Mouse (Mus musculus) limb, embryonic 11.5 days (tissue): Measurements from ENCODE around the gene Ppp2r5a. TPM values are rescaled to one million over a fixed set of nuclear protein-coding genes. Genes with fewer than 3 reads are reported as not detected.

Experiments used
- ATAC-seq: fragments of 200-750 bp; cut with Nextera tagmentation; 2 replicates; pipeline ENCODE4 v1.8.0; 2017; ENCODE audit warnings: low read depth; ENCODE audit not compliant: insufficient number of reproducible peaks, low FRiP score, low TSS enrichment
- DNase-seq: peaks from one replicate; pipeline ENCODE4 v3.0.0-alpha.2; 2015; ENCODE audit warnings: low spot score
- H3K27ac ChIP-seq: fragments of 300-500 bp; sonication (generic); replicated peaks from 2 replicates; pipeline ENCODE4 v1.5.1; 2014; ENCODE audit warnings: low read depth, mild to moderate bottlenecking, low read length
- H3K27me3 ChIP-seq: fragments of 300-500 bp; sonication (generic); 2 replicates; pipeline ENCODE4 v1.6.1; 2014; ENCODE audit warnings: mild to moderate bottlenecking, low read length, mixed read lengths; ENCODE audit not compliant: control insufficient read depth, insufficient read depth
- H3K36me3 ChIP-seq: fragments of 300-500 bp; sonication (generic); 2 replicates; pipeline ENCODE4 v1.6.1; 2014; ENCODE audit warnings: mild to moderate bottlenecking, low read length, moderate library complexity, mixed read lengths; ENCODE audit not compliant: control insufficient read depth, insufficient read depth
- H3K4me1 ChIP-seq: fragments of 300-500 bp; sonication (generic); 2 replicates; pipeline ENCODE4 v1.6.1; 2014; ENCODE audit warnings: low read length, mixed read lengths; ENCODE audit not compliant: control insufficient read depth, insufficient read depth
- H3K4me2 ChIP-seq: fragments of 300-500 bp; sonication (generic); 2 replicates; pipeline ENCODE4 v1.6.1; 2014; ENCODE audit warnings: low read depth, mild to moderate bottlenecking, moderate library complexity; ENCODE audit not compliant: severe bottlenecking
- H3K4me3 ChIP-seq: fragments of 300-500 bp; sonication (generic); 2 replicates; pipeline ENCODE4 v1.5.1; 2014; ENCODE audit warnings: low read depth, low read length
- H3K9ac ChIP-seq: fragments of 300-500 bp; sonication (generic); 2 replicates; pipeline ENCODE4 v1.6.1; 2014; ENCODE audit warnings: mild to moderate bottlenecking, low read length
- H3K9me3 ChIP-seq: fragments of 300-500 bp; sonication (generic); 2 replicates; pipeline ENCODE4 v1.6.1; 2016; ENCODE audit warnings: low read length; ENCODE audit not compliant: control insufficient read depth
- WGBS: fragments of 180-500 bp; shearing (Covaris S2); extraction: QIAGEN DNeasy Blood & Tissue Kit; methylation state at CpG from one replicate; pipeline ENCODE4 v1.1.7; 2014; 5-methylcytosine and 5-hydroxymethylcytosine counted together
- polyA plus RNA-seq: library from polyadenylated mRNA; unstranded; fragments of >200 nt; fragmentation: Nextera tagmentation; extraction: Ambion mirVana; gene quantifications from 2 replicates; pipeline ENCODE4 v1.2.1, GENCODE M21; 2014

The Ppp2r5a gene
- polyA plus RNA-seq, 1 experiment from 2014 or later, result 17.0 TPM

- WGBS, result 2% methylated on average over 14 of the region's 14 CpGs
- peak overlapping the region; percentile 41 for H3K4me2 ChIP-seq
- H3K27me3 ChIP-seq, result no peaks in the 10 kb centered on the region
- peak; percentile 80 for ATAC-seq
- DNase-seq, result peak; percentile 90
- H3K9me3 ChIP-seq, result no peaks in the 10 kb centered on the region
- H3K4me3 ChIP-seq, result peak overlapping the region; percentile 36
- H3K9ac ChIP-seq, result peak overlapping the region; percentile 38
- H3K36me3 ChIP-seq, result no peaks in the 10 kb centered on the region
- no peak overlapping the region for H3K27ac ChIP-seq
- H3K4me1 ChIP-seq, result peaks cover 4% of the 10 kb centered on the region; the same call in 1 of the 2 replicates
Observed at GRCm38 (mm10) chr1:191312513-191312941, 90.5 kb downstream of the Ppp2r5a start.

GRCm38 (mm10) chr1:191311296-191311898, 91.7 kb downstream of the Ppp2r5a start:
- Histone ChIP-seq H3K9me3 (no peaks in the 10 kb centered on the region), H3K4me1 (0 out of 2 replicates have a peak, but pooled peaks cover 4% of the 10 kb centered on the region), H3K27me3 (no peaks in the 10 kb centered on the region), H3K9ac (no peak overlapping the region), H3K4me3 (no peak overlapping the region), H3K36me3 (no peaks in the 10 kb centered on the region), H3K27ac (no peak overlapping the region), H3K4me2 (no peak overlapping the region)
- WGBS, result 80% methylated on average over 4 of the region's 4 CpGs
- DNase-seq (no peak), ATAC-seq (no peak)

- no peaks in the 10 kb centered on the region for H3K27me3 ChIP-seq
- no peaks in the 10 kb centered on the region for H3K4me1 ChIP-seq
- DNase-seq (no peak), ATAC-seq (no peak)
- no peak overlapping the region for H3K27ac ChIP-seq
- no peak overlapping the region for H3K4me3 ChIP-seq
- no peak overlapping the region for H3K4me2 ChIP-seq
- no peak overlapping the region for H3K9ac ChIP-seq
- H3K9me3 ChIP-seq, result no peaks in the 10 kb centered on the region
- no peaks in the 10 kb centered on the region for H3K36me3 ChIP-seq
- WGBS, result 78% methylated on average over 9 of the region's 9 CpGs
Observed at GRCm38 (mm10) chr1:191307766-191308455, 95.2 kb downstream of the Ppp2r5a start.

GRCm38 (mm10) chr1:191306316-191306715, 96.8 kb downstream of the Ppp2r5a start:
- Histone ChIP-seq H3K9me3 (no peaks in the 10 kb centered on the region), H3K4me2 (no peak overlapping the region), H3K4me3 (no peak overlapping the region), H3K9ac (no peak overlapping the region), H3K27ac (no peak overlapping the region), H3K27me3 (no peaks in the 10 kb centered on the region), H3K4me1 (no peaks in the 10 kb centered on the region), H3K36me3 (no peaks in the 10 kb centered on the region)
- no peak for ATAC-seq
- no peak for DNase-seq
- WGBS, result 89% methylated on average over 9 of the region's 9 CpGs

- DNase-seq, result peak; percentile 41
- no peaks in the 10 kb centered on the region for H3K4me1 ChIP-seq
- no peak overlapping the region for H3K4me3 ChIP-seq
- no peak overlapping the region for H3K27ac ChIP-seq
- WGBS, result 80% methylated on average over 7 of the region's 7 CpGs
- no peak for ATAC-seq
- H3K9ac ChIP-seq, result no peak overlapping the region
- H3K36me3 ChIP-seq, result no peaks in the 10 kb centered on the region
- H3K27me3 ChIP-seq, result no peaks in the 10 kb centered on the region
- no peak overlapping the region for H3K4me2 ChIP-seq
- no peaks in the 10 kb centered on the region for H3K9me3 ChIP-seq
Observed at GRCm38 (mm10) chr1:191305610-191306009, 97.5 kb downstream of the Ppp2r5a start.

GRCm38 (mm10) chr1:191304216-191304615, 98.9 kb downstream of the Ppp2r5a start:
- Histone ChIP-seq H3K9ac (no peak overlapping the region), H3K4me2 (no peak overlapping the region), H3K27me3 (no peaks in the 10 kb centered on the region), H3K9me3 (no peaks in the 10 kb centered on the region), H3K27ac (no peak overlapping the region), H3K4me3 (no peak overlapping the region), H3K36me3 (no peaks in the 10 kb centered on the region), H3K4me1 (no peaks in the 10 kb centered on the region)
- ATAC-seq, result no peak
- 77% methylated on average over 6 of the region's 6 CpGs for WGBS
- DNase-seq, result no peak

GRCm38 (mm10) chr1:191303736-191304135, 99.3 kb downstream of the Ppp2r5a start:
- Histone ChIP-seq H3K9me3 (no peaks in the 10 kb centered on the region), H3K4me1 (no peaks in the 10 kb centered on the region), H3K36me3 (no peaks in the 10 kb centered on the region), H3K9ac (no peak overlapping the region), H3K4me3 (no peak overlapping the region), H3K4me2 (no peak overlapping the region), H3K27me3 (no peaks in the 10 kb centered on the region), H3K27ac (no peak overlapping the region)
- ATAC-seq (no peak), DNase-seq (no peak)
- WGBS, result 69% methylated on average over 3 of the region's 3 CpGs
